Mouse (Mus musculus) urinary bladder, postnatal 10 days (tissue): Measurements from ENCODE around the gene Cog5.

Experiments
- DNase-seq: peaks from one replicate; pipeline ENCODE4 v3.0.0; 2022; ENCODE audit warnings: low spot score

Gene Cog5

DNA sequence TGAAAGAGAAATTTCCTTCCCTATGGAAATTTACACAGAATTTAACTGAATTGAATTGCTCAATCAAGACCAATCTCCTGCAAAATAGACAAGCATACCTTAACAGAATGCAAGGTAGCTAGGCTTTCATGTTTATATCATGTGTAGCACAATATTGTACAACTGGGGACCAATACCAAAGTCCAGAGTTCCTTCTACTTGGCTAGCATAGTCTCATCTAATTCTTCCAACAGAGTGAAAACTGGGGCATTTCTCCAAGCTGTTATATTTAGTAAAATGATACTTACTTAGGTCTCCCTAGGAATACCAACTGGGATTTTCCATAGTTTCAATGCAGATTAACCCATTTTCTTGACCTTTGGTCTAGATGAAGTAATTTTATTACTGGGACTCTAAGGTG, 284.4 kb downstream of the Cog5 start:
- DNase-seq, result no peak

GRCm38 (mm10) chr12:31943020-31943654, 288.5 kb downstream of the Cog5 start:
- no peak for DNase-seq

GRCm38 (mm10) chr12:31944405-31944804, 289.7 kb downstream of the Cog5 start:
- DNase-seq, result no peak

- DNase-seq, result no peak
Observed at GRCm38 (mm10) chr12:31947476-31947875, 292.8 kb downstream of the Cog5 start.

- DNase-seq, result no peak
Observed at GRCm38 (mm10) chr12:31948101-31949000, 293.7 kb downstream of the Cog5 start.

- peak; percentile 72 for DNase-seq
Observed at GRCm38 (mm10) chr12:31949193-31949741, 294.6 kb downstream of the Cog5 start.

DNA sequence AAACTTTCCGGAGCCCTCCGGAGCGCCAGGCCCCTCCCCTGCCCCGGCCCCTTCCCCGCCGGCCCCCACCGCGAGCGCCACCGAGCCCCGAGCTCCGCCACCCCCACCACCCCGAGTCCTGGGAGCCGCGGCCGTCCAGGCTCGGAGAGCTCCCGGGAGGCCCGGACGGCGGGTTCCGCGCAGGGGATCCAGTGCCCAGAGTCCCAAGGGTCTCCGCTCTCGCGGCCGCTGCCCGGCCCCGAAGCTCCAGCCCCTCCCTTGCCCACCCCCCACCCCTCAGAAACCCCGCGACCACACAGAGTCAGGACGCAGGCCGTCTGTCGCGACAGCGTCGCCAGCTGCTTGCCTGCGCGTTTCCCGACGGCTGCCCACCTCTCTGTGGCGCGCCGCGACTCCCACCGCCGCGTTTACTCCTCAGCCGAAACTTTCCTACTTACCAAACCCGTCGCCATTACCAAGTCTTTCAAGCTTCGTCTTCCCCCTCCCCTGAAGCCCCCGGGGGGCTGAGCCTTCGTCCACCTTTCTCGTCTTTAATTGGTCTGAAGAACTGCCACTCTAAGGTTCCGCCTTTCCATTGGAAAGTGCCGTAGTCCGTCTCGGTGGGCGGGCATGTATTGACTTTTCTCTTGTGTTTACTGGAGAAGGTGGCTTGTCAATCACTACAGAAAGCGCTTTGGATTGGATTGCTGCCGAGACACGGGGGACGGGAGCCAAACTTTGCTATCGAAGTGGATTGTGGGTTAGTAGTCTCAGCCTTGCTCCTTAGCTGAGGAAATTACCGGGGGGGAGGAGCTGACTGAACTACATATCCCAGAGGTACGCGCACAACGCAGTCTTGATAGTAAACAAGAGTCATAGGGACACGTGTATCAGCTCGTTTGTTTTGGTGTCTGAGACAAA, 295.3 kb downstream of the Cog5 start, which contains the start of gene Hbp1:
Gene Hbp1 (minus strand): TSS at position 777 of the 900 bp plus-strand sequence.
- DNase-seq, result peak; percentile 97

DNA sequence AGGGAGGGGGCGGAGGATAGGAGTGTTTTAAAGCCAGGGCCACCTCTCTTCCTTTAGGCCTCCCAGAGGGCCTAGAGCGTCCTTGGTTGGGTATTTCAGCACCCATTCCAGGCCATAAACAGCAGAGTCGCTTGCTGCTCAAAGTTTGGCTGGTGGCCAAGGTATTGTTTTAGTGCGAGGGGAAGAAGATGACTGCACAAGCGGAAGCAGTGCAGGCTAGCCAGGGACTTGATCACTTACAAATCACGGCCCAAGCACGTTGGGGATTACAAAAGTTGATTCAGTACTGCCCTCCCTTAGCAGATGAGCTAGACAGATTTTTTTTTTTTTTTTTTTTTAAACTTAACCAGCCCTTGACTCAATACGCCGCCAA, 296.0 kb downstream of the Cog5 start:
- DNase-seq, result no peak

DNA sequence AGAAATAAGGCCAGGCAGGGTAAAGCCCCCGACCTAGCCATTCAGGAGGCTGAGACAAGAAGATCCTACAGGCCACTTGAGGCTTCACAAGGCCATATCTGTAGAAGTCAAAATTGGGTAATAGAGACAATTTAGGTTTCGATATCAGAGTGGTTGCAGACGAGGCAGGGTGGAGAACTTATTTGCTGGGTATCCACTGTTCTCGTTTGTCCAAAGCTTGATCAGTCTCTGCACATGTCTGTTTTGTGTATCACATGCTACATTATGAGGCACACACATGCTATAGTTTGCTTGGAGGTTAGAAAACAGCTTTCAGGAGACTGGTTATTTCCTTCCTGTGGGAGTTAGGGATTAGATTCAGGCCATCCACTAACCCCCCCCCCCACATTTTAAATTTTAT, 301.2 kb downstream of the Cog5 start:
- DNase-seq, result no peak

DNA sequence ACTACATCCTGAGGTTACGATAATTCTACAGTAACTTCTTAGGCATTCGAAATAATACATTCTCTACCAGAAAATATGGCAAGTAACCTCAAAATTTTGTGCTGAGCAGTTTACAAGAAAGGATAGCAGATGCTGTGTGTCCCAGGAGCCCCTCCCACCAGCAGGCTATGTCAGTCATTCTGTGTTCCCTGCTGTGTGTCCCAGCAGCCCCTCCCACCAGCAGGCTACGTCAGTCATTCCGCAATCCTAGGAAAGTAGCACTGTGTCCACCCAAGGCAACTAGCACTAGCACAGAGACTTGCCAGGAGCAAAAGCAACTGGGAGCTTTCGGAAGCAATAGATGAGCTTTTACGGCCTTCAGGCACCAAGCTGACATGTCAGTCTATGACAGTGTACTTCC, 309.4 kb downstream of the Cog5 start:
- DNase-seq, result no peak

- DNase-seq, result no peak
Observed at GRCm38 (mm10) chr12:31965517-31966212, 311.0 kb downstream of the Cog5 start.

- no peak for DNase-seq
Observed at GRCm38 (mm10) chr12:31966405-31966804, 311.7 kb downstream of the Cog5 start.

DNA sequence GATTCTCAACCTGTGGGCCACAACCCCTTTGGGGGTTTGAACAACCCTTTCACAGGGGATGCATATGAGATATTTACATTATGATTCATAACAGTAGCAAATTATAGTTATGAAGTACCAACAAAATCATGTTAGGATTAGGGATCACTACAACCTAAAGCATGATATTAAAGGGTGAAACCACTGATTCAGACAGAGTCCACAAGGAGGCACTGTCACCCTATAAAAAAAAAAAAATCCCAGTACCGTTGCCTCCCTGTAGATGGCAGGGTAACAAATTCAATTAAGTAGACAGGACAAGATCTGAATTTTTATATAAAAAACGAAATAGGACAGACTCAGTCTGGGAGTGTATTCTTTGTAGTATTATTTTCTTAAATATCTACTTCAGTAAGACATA, 312.9 kb downstream of the Cog5 start:
- DNase-seq, result no peak

DNA sequence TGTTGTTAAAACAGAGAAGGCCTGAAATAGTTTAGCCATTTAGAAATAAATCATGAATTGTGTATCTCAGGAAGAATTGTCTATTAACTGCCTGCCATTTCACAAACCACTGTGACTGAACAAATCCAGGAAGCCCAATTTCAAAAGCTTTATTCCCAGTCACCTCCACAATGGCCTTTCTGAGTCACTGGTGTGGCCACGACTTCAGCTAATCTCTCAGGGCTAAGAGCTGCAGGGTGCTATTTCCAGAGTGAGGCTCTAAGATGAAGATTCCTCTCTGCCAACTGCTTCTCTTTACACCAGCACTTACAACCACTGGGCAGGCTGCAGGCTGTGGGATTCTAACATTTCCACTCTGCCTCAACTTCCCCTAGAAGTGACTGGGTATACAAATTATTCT, 314.4 kb downstream of the Cog5 start:
- DNase-seq, result no peak

- DNase-seq, result no peak
Observed at GRCm38 (mm10) chr12:31971547-31971946, 316.9 kb downstream of the Cog5 start.

DNA sequence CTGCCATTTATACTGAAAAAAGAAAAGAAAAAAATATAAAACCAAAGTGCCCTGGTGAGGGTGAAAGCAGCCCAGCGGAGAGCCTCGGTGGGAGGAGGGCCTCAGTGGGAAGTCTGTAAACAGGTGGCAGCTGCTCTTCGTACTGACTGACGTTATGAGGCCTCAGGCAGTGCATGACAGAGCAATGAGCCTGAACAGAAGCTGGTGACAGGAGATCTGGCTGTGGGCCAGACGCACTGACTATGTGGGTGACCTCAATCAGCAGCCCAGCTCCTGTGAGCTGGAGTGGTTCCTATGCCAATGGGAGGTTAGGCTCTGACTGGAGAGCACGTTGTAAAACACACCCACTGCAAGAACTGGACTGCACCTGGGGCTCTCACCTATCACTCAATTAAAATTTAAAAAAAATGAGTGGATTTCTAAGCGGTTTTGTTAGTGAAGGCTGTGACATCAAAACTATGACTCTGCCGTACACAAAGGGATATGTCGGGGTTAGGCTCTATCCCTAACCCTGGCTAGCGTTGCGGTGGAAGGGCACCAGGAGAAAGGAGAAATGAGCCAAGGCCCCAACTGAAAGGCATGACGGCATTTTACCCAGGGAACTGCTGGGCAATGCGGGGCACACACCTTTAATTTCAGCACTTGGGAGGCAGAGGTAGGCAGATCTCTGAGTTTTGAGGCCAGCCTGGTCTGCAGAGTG, 319.0 kb downstream of the Cog5 start:
- DNase-seq, result no peak

DNA sequence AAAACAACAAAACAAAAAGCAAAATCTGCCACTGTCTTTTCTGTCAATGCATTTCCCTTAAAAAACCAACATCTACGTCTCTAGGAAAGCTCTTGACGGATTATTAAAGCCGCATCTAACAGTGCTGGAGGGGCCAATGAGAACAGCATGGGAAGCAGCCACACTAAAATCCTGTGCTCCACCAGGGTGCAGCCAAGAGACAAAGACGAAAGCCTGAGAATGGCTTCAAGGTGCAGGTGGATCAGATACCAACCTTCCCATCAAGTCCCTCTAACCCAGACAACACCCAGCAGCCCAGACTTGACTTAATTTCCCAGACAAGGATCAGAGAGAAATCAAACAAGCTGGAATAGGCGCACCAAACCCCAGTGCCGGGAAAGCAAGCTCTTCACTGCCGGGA, 321.9 kb downstream of the Cog5 start:
- no peak for DNase-seq

GRCm38 (mm10) chr12:31977613-31978195, 323.0 kb downstream of the Cog5 start:
- no peak for DNase-seq

GRCm38 (mm10) chr12:31983238-31983637, 328.6 kb downstream of the Cog5 start:
- DNase-seq, result no peak

DNA sequence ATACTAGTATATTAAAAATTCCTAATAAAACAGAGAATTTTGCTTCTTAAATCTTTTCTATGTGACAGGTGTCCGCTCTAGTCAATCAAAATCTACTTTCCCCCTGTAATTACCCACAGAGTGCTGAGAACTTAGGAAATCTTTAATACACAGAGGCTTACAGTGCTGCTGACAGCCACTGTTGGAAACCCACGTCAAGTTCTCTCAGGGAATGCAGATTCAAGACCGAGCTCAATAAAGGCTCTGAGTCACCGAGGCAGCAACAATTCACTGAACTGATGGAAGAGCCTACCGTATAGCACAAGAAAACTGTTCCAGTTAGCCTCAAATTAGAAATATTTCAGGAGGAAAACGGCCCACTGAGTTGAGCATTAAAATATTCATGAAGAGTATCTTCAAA, 329.1 kb downstream of the Cog5 start:
- DNase-seq, result no peak

GRCm38 (mm10) chr12:31984206-31984605, 329.5 kb downstream of the Cog5 start:
- no peak for DNase-seq
